Mouse (Mus musculus): ENCODE measurements around the gene Ppp1r3c.

GRCm38 (mm10) chr19:36696601-36697122, 39.8 kb downstream of the Ppp1r3c start:
- TF ChIP-seq CTCF (IDR thresholded peaks at IDR 0.05; ENCODE audit: low read depth) (no peak), EP300 (IDR thresholded peaks at IDR 0.05; ENCODE audit: low read depth) (no peak)

All from heart, postnatal 0 days (tissue).